Mouse (Mus musculus): ENCODE results near the gene Esrra.

- TF ChIP-seq CTCF (IDR thresholded peaks at IDR 0.05; ENCODE audit: insufficient read depth, low read depth, low read length) (no peak), POLR2A (IDR thresholded peaks at IDR 0.05; ENCODE audit: insufficient read depth, low read depth, low read length) (0 out of 2 replicates have a peak, but pooled peaks have one; percentile 14)
Observed at GRCm38 (mm10) chr19:6939106-6940002, 17.7 kb upstream of the Esrra start.

Data from olfactory bulb, adult 2 months (tissue).